Mouse (Mus musculus): ENCODE results near the gene Gtpbp4.

DNA sequence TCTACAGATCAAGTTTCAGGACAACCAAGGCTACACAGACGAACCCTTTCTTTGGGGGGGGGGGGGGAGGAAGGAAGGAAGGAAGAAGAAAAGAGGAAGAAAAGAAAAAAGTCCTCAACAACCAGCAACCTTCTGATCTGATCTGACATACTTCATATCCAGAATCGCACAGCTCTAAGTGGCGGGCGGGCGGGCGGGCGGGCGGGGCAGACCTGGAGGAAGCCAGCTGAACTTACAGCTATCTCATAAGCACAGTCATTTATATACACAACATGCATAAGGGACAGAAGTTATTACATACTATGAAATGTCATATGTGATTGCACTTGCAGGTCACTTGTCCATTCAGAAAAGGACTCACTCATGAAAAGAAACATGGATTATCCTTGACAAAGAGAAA lies 3.6 kb upstream of the Gtpbp4 start:
- TF ChIP-seq CTCF (IDR thresholded peaks at IDR 0.05; ENCODE audit: low read depth) (no peak), EP300 (IDR thresholded peaks at IDR 0.05; ENCODE audit: low read depth) (no peak)
